Mouse (Mus musculus): ENCODE data around the gene Zbtb32. TPM values are rescaled to one million over a fixed set of nuclear protein-coding genes. Genes with fewer than 3 reads are reported as not detected.
A peak's percentile ranks its signal among the peaks of the same experiment; 100 is the strongest.

Zbtb32 gene
- total RNA-seq, 4 experiments from 2014 or later, result not detected

DNA sequence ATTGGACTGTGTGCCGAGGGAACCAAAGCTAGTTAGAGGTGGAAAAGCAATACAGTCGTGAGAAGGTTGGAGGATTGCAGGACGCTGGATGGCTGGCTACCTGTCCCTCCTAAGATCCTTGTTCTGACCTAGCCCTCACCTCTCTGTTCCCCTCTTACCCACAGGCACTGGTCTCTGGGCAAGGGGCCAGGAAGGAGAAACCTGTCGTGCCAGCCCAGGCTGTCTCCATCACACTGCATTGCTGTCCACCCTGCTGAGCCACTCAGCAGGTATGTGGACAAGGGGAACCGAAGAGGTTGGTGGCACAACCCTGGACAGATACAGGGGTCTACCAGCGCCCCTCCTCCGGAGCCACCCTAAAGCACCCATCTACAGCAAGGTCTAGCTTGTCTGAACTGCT lies 1.9 kb upstream of the Zbtb32 start:
- DNase-seq (ENCODE audit: low spot score), result no peak

DNA sequence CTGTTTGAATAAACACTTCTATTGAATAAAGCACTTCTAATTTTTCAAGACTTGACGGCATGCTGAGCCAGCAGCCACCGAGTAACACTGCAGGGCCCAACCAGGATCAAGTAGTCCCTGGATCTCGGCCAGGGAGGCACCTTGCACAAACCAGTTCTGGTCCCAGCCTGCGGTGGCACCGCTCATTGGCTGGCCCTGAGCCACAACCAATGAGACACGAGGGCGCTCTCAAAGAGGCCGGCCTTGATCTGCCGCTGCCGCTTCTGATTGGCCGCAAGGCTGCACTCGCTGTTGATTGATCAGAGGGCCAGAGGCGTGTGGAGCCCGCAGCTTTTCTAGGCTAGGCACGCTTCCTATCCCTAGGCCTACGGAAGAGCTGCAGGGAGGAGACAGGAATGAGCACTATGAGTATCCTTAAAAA lies 1.2 kb upstream of the Zbtb32 start:
- DNase-seq (ENCODE audit: low spot score), result peak; percentile 67

DNA sequence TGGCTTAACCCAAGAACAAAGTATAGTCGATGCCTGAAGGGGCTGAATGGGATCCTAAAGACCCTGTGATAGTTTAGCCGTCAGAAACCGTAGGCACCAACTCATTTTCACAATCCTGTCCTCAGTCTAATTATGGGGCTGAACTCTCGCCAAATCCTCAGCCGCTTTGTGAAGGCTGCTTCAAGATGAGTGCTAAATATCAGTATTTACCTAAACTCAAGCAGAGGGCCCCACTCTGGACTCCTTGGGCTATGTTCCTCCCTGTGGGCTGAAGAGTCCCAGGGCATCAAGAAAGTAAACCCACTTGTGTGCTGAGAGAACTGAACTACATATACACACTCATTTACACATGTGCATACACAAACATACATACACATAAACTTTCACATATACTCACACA lies 1.9 kb downstream of the Zbtb32 start:
- no peak for DNase-seq (ENCODE audit: low spot score)

DNA sequence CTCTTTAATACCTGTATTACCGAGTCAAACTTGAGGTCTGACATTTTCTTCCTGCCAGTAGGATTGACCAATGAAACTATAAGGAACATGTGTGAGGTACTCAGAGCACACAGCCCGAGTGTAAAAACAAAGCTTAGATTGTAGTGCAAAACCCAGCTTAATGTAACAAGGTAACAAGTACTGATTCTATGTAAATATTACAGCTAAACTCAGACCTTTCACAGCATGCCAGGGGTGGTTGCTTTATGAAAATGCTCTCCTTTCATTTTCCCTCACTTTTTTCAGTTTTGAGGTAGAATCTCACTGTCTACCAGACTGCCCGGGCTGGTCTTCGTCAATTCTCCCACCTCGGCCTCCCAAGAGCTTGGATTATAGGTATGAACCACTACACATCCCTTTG lies 2.6 kb downstream of the Zbtb32 start:
- no peak for DNase-seq (ENCODE audit: low spot score)

DNA sequence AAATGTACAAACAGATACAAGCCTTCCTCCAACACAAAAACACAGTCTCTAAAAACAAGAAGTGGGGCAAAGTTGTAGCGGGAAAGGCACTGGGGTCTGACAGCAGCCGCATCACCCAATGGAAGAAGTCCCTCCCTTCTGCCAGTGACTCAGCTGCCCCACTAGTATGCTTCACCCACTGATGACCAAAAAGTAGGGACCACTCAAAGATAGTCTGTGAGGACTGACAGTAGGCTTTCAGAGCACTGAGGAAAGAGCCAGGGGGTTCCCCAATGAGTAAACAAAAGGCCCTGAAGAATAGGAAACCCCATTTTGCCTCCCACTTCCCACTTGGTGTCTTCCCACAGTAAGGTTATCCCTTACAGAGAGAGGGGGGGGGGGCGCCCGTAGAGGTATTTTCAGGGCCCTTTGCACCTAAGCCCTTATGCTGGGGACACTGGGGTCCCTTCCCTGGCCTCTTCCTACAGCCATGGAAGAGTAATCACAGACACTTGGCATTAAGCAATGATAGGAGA lies 4.1 kb downstream of the Zbtb32 start:
- DNase-seq (ENCODE audit: low spot score), result no peak

DNA sequence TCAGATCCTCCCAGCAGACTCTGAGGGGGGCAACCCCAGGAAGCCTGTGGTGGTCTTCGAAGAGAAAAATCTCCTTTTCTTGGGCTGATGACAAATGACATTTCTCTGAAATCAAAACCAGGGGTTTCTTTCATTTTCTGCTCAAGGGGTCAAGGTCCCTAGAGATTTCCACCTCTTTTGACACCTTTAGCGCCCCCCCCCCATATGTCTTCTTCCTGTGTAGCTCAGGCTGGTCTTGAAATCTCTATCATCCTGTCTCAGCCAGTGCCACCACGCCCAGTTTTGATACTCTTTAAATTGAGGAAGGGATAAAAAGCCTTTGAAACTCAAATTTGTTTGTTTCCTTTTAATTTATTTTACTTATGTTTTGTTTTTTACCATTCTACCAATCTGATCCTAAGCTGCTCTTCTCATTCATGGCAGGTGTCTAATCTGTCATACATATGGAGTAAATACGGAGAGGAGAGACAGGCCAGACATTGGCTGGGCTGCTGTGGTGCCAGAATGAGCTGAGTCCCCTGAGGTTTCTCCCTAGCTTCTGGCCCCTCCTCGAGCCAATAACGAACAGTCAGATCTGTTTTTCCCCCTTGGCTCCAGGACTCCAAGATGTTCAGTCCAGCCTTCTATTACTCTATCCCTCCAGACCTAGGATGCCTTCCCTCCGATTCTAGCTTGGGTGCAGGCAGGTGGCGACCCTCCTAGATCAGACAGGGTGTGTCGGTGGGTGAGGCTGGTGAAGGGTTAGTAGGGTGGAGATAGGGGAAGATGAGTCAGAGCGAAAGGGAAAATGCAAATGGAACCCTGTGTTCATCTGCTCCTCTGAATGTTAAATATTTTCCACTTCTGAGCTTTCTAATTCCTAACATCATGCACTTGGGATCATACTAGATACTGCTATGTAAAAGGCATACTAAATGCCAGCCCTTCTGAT lies 4.9 kb downstream of the Zbtb32 start:
- DNase-seq (ENCODE audit: low spot score), result no peak

DNA sequence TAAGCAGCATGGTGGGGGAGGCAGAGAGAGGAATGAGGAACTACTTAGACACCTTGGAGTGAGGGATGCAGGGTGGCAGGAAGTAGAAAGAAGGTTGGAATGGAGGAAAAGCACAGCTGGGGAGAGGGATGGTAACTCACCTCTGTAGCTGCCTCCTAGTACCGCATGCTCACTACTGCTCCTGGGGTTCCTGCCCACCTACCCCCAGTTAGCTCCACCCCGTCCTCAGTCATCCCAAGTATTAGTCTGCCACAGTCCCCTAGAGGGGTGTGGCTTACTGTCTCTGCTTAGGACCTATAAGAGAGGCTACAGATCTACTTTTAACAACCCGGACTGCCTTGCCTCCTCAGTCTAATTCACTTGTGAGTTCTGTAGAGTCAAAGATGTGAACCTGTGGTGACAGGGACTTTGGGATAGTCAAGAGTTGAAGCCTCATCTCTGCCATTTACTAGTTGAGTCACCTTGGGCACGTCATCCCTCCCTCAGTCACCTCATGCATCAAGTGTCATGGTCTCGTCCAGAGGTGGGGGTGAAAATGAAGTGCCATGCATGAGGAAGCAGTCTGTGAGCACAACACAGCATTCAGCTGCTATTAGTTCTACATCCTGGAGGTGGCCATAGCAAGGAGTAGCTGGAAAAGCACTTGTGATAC lies 5.8 kb downstream of the Zbtb32 start:
- DNase-seq (ENCODE audit: low spot score), result no peak

DNA sequence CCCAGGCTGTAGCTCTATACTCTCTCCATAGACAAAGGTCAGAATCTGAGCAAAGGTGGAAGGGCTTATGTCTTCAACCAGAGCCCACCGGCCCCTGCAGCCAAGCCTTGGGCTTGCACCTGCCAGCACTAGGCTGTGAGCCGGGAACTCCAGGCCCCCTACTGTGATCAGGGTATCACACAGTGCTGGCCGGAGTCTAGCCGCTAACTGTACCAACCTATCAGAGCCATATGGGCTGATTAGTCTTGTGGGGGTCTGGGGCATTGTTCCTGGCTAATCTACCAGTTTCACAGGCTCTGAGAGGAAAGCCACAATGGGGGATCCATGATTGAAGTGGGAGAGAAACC lies 7.1 kb downstream of the Zbtb32 start:
- no peak for DNase-seq (ENCODE audit: low spot score)

DNA sequence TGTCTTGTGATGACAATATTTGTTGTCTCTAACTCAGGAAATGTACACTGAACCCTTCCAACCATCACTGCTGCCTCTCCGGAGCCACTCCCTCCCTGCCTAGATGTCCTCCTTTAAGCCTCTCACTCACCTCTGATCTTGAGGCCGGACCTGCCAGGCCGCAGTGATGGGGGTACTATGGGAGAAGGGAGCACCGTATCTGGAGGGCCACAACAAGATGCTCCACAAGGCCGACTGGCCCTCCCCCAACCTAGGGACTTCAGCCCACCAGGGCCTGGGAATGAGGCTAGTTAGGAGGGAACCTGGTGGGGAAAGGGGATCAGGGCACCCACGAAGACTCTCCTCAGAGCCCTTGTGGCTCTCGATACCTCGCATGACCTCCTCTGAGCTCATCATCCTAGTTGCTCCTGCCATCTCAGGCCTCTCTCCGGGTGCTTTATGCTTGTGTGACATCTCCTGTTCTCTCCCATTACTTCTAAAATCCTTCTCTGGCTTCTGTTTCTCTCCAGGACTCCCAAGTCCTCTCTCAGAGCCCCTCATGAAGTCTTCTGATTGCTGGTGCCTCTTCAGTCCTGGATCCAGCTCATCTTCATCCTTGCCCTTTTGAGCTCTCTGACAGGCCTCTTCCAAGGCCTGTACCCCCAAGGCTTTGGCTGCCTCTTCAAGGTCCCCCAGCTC lies 7.6 kb downstream of the Zbtb32 start:
- DNase-seq (ENCODE audit: low spot score), result no peak

DNA sequence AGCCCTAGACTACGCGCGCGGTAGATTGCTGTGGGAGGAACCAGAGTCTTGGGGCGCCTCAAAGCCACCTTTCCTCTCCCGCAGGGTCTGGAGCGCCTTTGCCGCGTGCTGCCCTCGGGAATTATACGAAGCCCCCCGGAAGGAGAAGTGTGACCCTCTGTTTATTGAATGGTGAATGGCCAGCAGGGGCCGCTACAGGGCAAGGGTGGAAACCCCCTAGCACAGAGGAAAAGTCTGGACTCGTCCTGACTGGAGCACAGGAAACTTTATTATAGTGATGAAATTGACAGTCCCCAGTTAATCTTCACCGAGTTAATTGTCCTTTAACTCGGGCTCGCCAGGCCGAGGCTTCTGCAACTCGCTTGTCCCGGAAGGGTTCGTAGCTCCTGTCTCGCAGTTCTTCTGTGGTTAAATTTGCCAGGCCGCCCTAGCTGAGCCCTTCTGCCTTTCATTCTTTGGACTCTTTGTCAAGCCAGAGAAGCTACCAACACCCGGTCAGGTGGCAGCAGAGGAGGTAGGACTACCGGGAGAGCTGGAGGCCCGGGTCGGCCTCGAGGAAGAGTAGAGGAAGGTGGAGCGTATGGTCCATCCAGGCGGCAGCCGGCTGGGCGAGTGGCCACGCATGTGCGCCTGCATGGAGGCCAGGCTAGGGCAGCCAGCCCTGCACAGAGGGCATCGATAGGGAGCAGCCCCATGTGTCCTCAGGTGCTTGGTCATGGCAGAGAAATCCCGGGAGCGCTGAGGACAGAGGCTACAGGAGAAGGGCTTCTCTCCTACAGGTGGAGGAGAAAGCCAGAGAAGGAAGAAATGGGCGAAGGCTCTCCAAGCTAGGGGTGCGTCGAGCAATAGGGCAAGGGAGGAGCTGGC lies 9.0 kb downstream of the Zbtb32 start:
- DNase-seq (ENCODE audit: low spot score), result peak; percentile 87

DNA sequence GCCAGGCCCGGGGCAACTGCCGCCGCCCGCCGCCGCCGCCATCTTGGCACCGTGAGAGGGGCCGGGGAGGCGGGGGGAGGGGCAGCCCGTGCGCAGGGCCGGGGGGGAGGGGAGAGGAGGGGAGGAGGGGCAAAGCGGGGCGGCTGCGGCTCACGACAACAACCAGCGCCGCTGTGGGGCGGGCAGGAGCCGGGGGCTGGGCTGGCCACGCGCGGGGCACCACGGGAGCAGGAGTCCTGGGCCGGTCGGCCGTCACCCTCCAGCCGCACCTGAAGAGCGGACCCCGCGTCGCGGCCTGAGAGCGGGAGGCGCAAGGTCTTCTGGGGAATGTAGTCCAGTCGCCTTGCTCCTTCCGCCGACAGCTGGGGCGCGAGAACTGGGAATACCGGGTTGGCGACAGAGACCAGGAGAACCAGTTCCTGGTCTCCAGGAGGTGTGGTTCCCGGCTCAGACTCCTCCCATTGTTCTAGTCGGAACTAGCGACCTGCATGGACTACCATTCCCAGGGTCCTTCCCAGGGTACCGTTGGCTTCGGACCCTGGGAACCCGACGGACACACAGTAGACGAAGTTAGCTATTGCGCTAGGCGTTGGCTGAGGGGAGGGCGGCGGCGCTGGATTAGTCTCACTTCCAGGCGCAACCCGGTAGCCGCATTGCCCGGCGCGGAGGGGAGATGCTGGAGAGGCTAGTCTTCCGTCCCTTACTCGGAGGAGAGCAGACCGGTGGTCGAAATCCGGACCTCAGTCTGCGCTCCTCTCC lies 9.9 kb downstream of the Zbtb32 start, which contains the start of gene Kmt2b:
Gene Kmt2b, minus strand, starts transcription at position 51 of the 759 bp plus-strand sequence.
- DNase-seq (ENCODE audit: low spot score), result peak; percentile 96

DNA sequence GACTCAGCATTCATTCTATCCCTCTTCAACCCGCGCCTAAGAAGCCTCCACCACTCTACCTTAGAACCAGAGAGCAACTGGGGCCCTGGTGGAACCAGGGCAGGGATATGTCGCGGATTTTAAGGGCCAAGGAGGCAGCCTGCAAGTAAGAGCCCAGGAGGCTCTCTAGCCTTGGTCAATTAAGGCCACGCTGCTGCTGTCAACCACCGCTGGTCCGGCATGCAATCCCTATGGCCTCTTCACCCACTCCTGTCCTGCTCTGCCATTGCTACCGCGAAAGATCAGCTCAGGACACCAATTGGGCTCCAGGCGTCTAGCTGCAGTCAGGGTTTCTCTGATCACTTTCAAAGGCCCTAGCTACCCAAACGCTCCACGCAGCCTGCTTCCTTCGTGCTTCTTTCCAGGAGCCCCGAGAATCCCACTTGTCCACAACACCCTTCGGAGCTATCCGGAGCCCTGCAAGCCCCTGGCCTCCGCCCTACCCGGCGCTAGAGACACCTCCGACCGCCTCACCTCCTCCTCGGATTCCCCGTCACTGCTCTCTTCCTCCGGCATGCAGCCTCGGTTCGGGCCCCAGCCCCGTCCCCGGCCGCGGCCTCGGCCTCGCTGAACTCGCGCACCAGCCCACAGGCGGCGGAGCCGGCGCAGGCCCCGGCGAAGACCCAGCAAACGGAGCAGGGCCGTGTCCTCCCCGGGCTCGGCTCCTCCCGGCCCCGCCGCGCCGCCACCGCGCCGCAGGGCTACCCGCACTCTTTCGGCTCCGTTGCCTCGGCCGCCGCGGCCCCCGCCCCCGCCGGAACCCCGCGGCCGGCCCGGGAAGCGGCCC lies 10.7 kb downstream of the Zbtb32 start:
- no peak for DNase-seq (ENCODE audit: low spot score)

DNA sequence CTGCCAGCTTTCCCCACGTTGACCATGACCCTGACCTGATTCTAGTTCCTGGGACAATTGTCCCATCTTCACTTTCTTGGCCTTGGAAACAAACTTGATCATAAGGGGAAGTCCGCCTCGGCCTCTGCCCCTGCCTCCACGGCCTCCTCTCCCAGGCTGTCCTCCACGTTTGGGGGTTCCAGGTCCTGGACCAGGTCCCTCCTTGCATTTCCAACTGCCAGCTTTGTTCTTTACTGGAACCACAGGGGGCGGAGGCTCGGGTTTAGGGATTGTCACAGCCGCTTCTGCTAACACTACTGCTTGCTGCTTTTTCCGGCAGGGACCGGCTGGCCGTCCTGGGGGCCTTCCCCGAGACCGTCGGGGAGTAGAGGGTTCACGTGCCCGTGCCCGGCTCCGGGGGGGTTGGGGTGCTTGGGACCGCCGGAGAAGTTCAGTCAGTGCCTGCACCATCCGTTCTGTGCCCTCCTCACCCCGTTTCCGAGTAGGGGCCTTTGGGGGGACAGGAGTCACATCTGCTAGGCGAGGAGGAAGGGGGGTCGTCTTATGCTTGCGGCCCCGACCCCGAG lies 12.2 kb downstream of the Zbtb32 start:
- DNase-seq (ENCODE audit: low spot score), result no peak

DNA sequence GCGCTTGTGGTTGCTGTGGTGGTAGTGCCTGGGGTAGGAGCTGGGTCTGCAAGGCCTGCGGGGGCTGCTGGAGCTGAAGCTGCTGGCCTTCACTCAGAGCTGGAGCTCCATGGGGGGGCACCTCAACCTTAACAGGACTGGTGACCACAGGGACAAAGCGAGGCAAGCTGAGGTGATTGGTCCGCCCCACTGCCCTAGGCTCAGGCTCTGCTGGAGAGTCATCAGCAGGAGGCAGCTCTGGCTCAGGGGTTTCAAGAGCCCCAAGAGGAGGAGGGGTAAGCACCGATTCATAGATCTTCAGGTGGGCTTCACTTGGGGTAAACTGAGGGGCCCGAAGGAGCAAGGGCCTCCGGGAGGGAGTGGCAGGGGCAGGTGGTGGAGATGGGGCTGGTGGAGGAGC lies 13.5 kb downstream of the Zbtb32 start:
- DNase-seq (ENCODE audit: low spot score), result no peak

DNA sequence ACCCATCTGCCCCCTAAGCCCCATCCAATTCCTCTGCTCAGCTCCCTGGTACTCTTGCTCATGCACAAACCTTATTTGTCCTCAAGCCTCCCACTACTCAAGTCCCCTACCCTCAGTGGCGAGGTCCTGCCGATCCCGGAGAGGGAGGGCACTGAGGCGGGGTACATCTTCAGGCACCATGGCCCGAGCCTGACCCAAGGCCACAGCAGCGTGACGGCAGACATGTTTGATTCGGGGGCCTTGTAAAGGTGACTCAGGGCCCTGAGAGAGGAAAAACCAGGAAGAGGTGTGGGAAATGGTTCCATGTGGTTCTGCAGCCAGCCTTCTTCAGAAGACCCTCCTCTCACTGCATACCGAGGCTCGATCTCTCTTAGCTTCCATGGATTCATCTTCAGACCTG lies 14.4 kb downstream of the Zbtb32 start:
- no peak for DNase-seq (ENCODE audit: low spot score)

DNA sequence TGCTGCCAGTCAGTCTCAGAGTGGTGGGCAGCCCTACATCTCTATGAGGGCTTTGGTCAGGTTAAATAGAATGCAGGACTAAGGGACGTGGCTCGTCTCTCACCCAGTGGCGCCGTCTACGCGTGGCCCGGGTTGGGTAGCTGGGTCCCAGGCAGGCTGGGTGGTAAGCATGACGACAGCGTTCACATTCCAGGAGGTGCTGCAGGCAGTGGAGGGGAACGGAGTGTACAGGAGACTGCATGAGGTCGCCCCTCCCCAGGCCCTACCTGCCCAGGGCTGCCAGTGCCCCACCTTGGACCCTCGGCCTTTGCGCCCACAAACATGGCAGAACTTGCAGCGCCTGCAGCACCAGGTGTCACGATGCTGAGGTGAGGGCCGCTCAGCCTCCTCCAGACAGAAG lies 17.2 kb downstream of the Zbtb32 start:
- no peak for DNase-seq (ENCODE audit: low spot score)

DNA sequence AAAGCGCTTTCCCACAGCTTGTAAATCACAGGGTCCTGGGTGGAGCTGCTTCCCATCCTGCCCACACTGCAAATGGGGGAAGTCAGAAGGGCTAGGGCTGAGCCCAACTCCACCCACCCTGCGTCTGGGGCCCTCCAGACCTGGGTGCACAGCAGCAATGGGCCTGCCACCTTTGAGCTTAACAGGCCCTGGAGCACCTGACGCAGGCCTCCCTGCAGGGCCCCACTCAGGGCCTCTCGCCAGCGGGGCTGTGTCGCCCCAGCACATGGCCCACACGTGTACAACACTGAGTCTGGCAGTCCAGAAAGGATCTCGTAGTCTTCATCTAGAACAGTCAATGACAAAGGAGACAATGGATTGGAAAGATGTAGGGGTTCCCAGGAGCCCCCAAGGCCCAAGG lies 18.8 kb downstream of the Zbtb32 start:
- no peak for DNase-seq (ENCODE audit: low spot score)

DNA sequence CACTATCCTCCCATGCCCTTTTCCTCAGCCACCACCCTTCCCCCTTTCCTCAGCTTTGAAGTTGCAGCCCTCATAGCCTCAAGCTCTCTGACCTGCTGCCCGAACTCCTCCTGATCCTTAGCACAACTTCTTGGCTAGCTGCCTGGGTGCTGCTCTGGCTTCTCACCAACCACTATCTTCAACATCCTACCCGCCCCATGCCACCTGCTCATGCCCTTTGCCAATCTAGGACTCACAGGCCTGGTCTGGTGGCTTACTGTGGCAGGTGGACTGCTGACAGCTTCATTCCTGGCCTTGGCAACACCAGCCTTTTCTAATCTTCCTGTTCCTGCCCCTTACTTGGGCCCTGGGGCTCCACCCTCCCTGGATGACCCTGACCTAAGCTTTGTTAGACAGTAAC lies 25.7 kb downstream of the Zbtb32 start:
- DNase-seq (ENCODE audit: low spot score), result peak; percentile 59

DNA sequence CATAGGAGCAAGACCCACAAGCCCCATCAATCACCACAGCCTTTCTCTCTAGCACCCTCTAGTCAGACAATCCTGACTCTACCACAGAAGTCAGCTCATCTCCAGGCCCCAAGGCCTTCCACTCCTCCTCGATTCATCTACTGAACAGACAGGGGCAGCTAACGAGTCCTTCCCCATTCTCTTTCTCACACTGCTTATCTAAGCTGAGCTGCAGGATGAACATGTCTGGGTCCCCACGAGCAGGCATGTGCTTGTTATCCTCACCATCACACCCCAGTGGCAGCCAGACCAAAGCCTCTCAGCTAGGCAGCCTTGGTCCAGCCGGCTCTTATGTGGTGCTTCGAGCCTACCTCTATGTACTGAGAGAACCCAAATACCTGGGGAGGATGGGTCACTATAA lies 26.3 kb downstream of the Zbtb32 start:
- no peak for DNase-seq (ENCODE audit: low spot score)

Data from heart, adult 8-10 months (tissue).